Mouse (Mus musculus) stomach, postnatal 0 days (tissue): ENCODE measurements around the gene Olfr1101.

Experiments used
- CTCF ChIP-seq: IDR thresholded peaks from 2 replicates; pipeline ENCODE4 v1.5.1; 2016; ENCODE audit warnings: antibody characterized with exemption, low read depth, mild to moderate bottlenecking, moderate library complexity
- EP300 ChIP-seq: optimal IDR thresholded peaks from 2 replicates; pipeline ENCODE3; 2016; ENCODE audit warnings: antibody characterized with exemption

- TF ChIP-seq CTCF, result no peak
- no peak for TF ChIP-seq EP300
Observed at GRCm38 (mm10) chr2:86998098-86998497, 7.1 kb upstream of the Olfr1101 start, which contains the start of gene Olfr1102.
